Mouse (Mus musculus) midbrain, embryonic 12.5 days (tissue): ENCODE results near the gene Vps41. TPM values are rescaled to one million over a fixed set of nuclear protein-coding genes. Genes with fewer than 3 reads are reported as not detected.

ENCODE experiments used
- ATAC-seq: fragments of 200-750 bp; cut with Nextera tagmentation; 2 replicates; pipeline ENCODE4 v1.8.0; 2017; ENCODE audit warnings: low read depth, moderate TSS enrichment, moderate library complexity; ENCODE audit not compliant: low FRiP score
- H3K27ac ChIP-seq: fragments of 300-500 bp; sonication (generic); replicated peaks from 2 replicates; pipeline ENCODE4 v1.5.1; 2016; ENCODE audit warnings: mild to moderate bottlenecking
- H3K27me3 ChIP-seq: fragments of 300-500 bp; sonication (generic); 2 replicates; pipeline ENCODE4 v1.6.1; 2016; ENCODE audit warnings: mild to moderate bottlenecking
- H3K36me3 ChIP-seq: fragments of 300-500 bp; sonication (generic); 2 replicates; pipeline ENCODE4 v1.6.1; 2016
- H3K4me1 ChIP-seq: fragments of 300-500 bp; sonication (generic); 2 replicates; pipeline ENCODE4 v1.6.1; 2016
- H3K4me2 ChIP-seq: fragments of 300-500 bp; sonication (generic); replicated peaks from 2 replicates; pipeline ENCODE4 v1.6.1; 2016; ENCODE audit warnings: mild to moderate bottlenecking, moderate library complexity
- H3K4me3 ChIP-seq: fragments of 300-500 bp; sonication (generic); 2 replicates; pipeline ENCODE4 v1.5.1; 2016; ENCODE audit warnings: mild to moderate bottlenecking
- H3K9ac ChIP-seq: fragments of 300-500 bp; sonication (generic); replicated peaks from 2 replicates; pipeline ENCODE4 v1.6.1; 2016; ENCODE audit warnings: mild to moderate bottlenecking, moderate library complexity
- H3K9me3 ChIP-seq: fragments of 300-500 bp; sonication (generic); 2 replicates; pipeline ENCODE4 v1.6.1; 2016; ENCODE audit warnings: mild to moderate bottlenecking
- WGBS: fragments of 180-500 bp; shearing (Covaris S2); methylation state at CpG from one replicate; pipeline ENCODE4 v1.1.7; 2016; 5-methylcytosine and 5-hydroxymethylcytosine counted together
- polyA plus RNA-seq: library from polyadenylated mRNA; unstranded; fragments of >200 nt; fragmentation: Nextera tagmentation; extraction: Ambion mirVana; gene quantifications from 2 replicates; pipeline ENCODE4 v1.2.1, GENCODE M21; 2016

The Vps41 gene
- polyA plus RNA-seq, 1 experiment from 2014 or later = 107 TPM

- Histone ChIP-seq H3K27me3 (no peaks in the 10 kb centered on the region), H3K4me2 (no peak overlapping the region), H3K9me3 (no peaks in the 10 kb centered on the region), H3K4me1 (no peaks in the 10 kb centered on the region), H3K27ac (no peak overlapping the region), H3K9ac (no peak overlapping the region), H3K36me3 (0 out of 2 replicates have a peak, but pooled peaks cover 5% of the 10 kb centered on the region), H3K4me3 (no peak overlapping the region)
- 88% methylated on average over 3 of the region's 3 CpGs for whole genome bisulfite sequencing
- no peak for ATAC-seq
Measured at GRCm38 (mm10) chr13:18800434-18800833, 83.3 kb downstream of the Vps41 start.

- H3K27ac ChIP-seq = no peak overlapping the region
- no peaks in the 10 kb centered on the region for H3K4me1 ChIP-seq
- H3K4me3 ChIP-seq = no peak overlapping the region
- H3K9me3 ChIP-seq = no peaks in the 10 kb centered on the region
- 0 out of 2 replicates have a peak, but pooled peaks cover 7% of the 10 kb centered on the region for H3K36me3 ChIP-seq
- peak; percentile 62; the same call in 1 of the 2 replicates for ATAC-seq
- no peak overlapping the region for H3K4me2 ChIP-seq
- no peaks in the 10 kb centered on the region for H3K27me3 ChIP-seq
- 74% methylated on average over 4 of the region's 4 CpGs for WGBS
- H3K9ac ChIP-seq = no peak overlapping the region
Measured at GRCm38 (mm10) chr13:18809465-18809864, 92.4 kb downstream of the Vps41 start.

- H3K27me3 ChIP-seq = no peaks in the 10 kb centered on the region
- 20% methylated on average over 11 of the region's 11 CpGs for WGBS
- no peak overlapping the region; the same call in 1 of the 2 replicates for H3K9ac ChIP-seq
- peak; percentile 90 for ATAC-seq
- H3K4me2 ChIP-seq = no peak overlapping the region
- H3K4me3 ChIP-seq = no peak overlapping the region
- H3K9me3 ChIP-seq = no peaks in the 10 kb centered on the region
- peaks cover 12% of the 10 kb centered on the region; the same call in 1 of the 2 replicates for H3K36me3 ChIP-seq
- no peaks in the 10 kb centered on the region for H3K4me1 ChIP-seq
- no peak overlapping the region for H3K27ac ChIP-seq
Measured at GRCm38 (mm10) chr13:18809978-18810675, 93.0 kb downstream of the Vps41 start.

- no peak overlapping the region for H3K4me2 ChIP-seq
- peak overlapping the region; percentile 56 for H3K27ac ChIP-seq
Measured at GRCm38 (mm10) chr13:18824420-18825123, 107.5 kb downstream of the Vps41 start.

GRCm38 (mm10) chr13:18827029-18827428 is 109.9 kb downstream of the Vps41 start:
- no peak overlapping the region for H3K27ac ChIP-seq
- H3K9me3 ChIP-seq = no peaks in the 10 kb centered on the region
- H3K4me3 ChIP-seq = no peak overlapping the region
- 0 out of 2 replicates have a peak, but pooled peaks cover 3% of the 10 kb centered on the region for H3K36me3 ChIP-seq
- 93% methylated on average over 10 of the region's 10 CpGs for WGBS
- no peak overlapping the region for H3K4me2 ChIP-seq
- 0 out of 2 replicates have a peak, but pooled peaks cover 3% of the 10 kb centered on the region for H3K4me1 ChIP-seq
- no peaks in the 10 kb centered on the region for H3K27me3 ChIP-seq
- ATAC-seq = no peak
- no peak overlapping the region for H3K9ac ChIP-seq

More at GRCm38 (mm10) chr13:18824420-18825123, 107.5 kb downstream of the Vps41 start:
- no peak overlapping the region for H3K4me3 ChIP-seq
- H3K9me3 ChIP-seq = no peaks in the 10 kb centered on the region
- no peak overlapping the region for H3K9ac ChIP-seq
- H3K36me3 ChIP-seq = 0 out of 2 replicates have a peak, but pooled peaks cover 3% of the 10 kb centered on the region
- 0 out of 2 replicates have a peak, but pooled peaks cover 3% of the 10 kb centered on the region for H3K4me1 ChIP-seq
- H3K27me3 ChIP-seq = no peaks in the 10 kb centered on the region
- peak; percentile 69 for ATAC-seq
- WGBS = 56% methylated on average over 10 of the region's 10 CpGs

GRCm38 (mm10) chr13:18830486-18830885 is 113.4 kb downstream of the Vps41 start:
- WGBS = 81% methylated on average over 3 of the region's 3 CpGs
- H3K9ac ChIP-seq = no peak overlapping the region
- no peak overlapping the region for H3K4me2 ChIP-seq
- no peaks in the 10 kb centered on the region for H3K4me1 ChIP-seq
- H3K4me3 ChIP-seq = no peak overlapping the region
- H3K27me3 ChIP-seq = no peaks in the 10 kb centered on the region
- ATAC-seq = no peak
- no peak overlapping the region for H3K27ac ChIP-seq
- no peaks in the 10 kb centered on the region for H3K9me3 ChIP-seq
- 0 out of 2 replicates have a peak, but pooled peaks cover 7% of the 10 kb centered on the region for H3K36me3 ChIP-seq

GRCm38 (mm10) chr13:18839231-18839630 is 122.1 kb downstream of the Vps41 start:
- Histone ChIP-seq H3K27me3 (no peaks in the 10 kb centered on the region), H3K36me3 (peaks cover 7% of the 10 kb centered on the region; the same call in 1 of the 2 replicates), H3K9me3 (no peaks in the 10 kb centered on the region), H3K4me1 (no peaks in the 10 kb centered on the region), H3K9ac (no peak overlapping the region), H3K4me2 (no peak overlapping the region), H3K4me3 (no peak overlapping the region), H3K27ac (no peak overlapping the region)
- 94% methylated on average over 4 of the region's 4 CpGs for WGBS
- no peak for ATAC-seq

GRCm38 (mm10) chr13:18840366-18840765 is 123.3 kb downstream of the Vps41 start:
- Histone ChIP-seq H3K9ac (no peak overlapping the region), H3K27me3 (no peaks in the 10 kb centered on the region), H3K4me3 (no peak overlapping the region), H3K36me3 (peaks cover 7% of the 10 kb centered on the region; the same call in 1 of the 2 replicates), H3K4me1 (no peaks in the 10 kb centered on the region), H3K9me3 (no peaks in the 10 kb centered on the region), H3K27ac (no peak overlapping the region), H3K4me2 (no peak overlapping the region)
- no peak for ATAC-seq
- 61% methylated on average over 4 of the region's 4 CpGs for WGBS

GRCm38 (mm10) chr13:18841019-18841418 is 123.9 kb downstream of the Vps41 start:
- Histone ChIP-seq H3K27ac (no peak overlapping the region), H3K9me3 (no peaks in the 10 kb centered on the region), H3K9ac (no peak overlapping the region), H3K27me3 (no peaks in the 10 kb centered on the region), H3K4me1 (no peaks in the 10 kb centered on the region), H3K4me2 (no peak overlapping the region), H3K36me3 (peaks cover 10% of the 10 kb centered on the region; the same call in 1 of the 2 replicates), H3K4me3 (no peak overlapping the region)
- no peak for ATAC-seq
- 80% methylated on average over 2 of the region's 2 CpGs for WGBS

GRCm38 (mm10) chr13:18841752-18842282 is 124.7 kb downstream of the Vps41 start:
- Histone ChIP-seq H3K4me1 (no peaks in the 10 kb centered on the region), H3K27me3 (no peaks in the 10 kb centered on the region), H3K9ac (no peak overlapping the region), H3K4me3 (no peak overlapping the region), H3K27ac (no peak overlapping the region), H3K4me2 (no peak overlapping the region), H3K36me3 (peaks cover 16% of the 10 kb centered on the region), H3K9me3 (no peaks in the 10 kb centered on the region)
- WGBS = 89% methylated on average over 6 of the region's 6 CpGs
- no peak for ATAC-seq

- no peaks in the 10 kb centered on the region for H3K27me3 ChIP-seq
- ATAC-seq = no peak
- 91% methylated on average over 4 of the region's 4 CpGs for WGBS
Measured at GRCm38 (mm10) chr13:18842556-18842955, 125.5 kb downstream of the Vps41 start.

GRCm38 (mm10) chr13:18843546-18843945 is 126.5 kb downstream of the Vps41 start:
- H3K27ac ChIP-seq = no peak overlapping the region
- no peak overlapping the region for H3K4me3 ChIP-seq
- ATAC-seq = no peak
- H3K27me3 ChIP-seq = no peaks in the 10 kb centered on the region
- no peaks in the 10 kb centered on the region for H3K9me3 ChIP-seq
- H3K4me1 ChIP-seq = no peaks in the 10 kb centered on the region
- no peak overlapping the region for H3K9ac ChIP-seq
- H3K36me3 ChIP-seq = peaks cover 19% of the 10 kb centered on the region
- no peak overlapping the region for H3K4me2 ChIP-seq
- 93% methylated on average over 1 of the region's 1 CpGs for WGBS

More at GRCm38 (mm10) chr13:18842556-18842955, 125.5 kb downstream of the Vps41 start:
- Histone ChIP-seq H3K9ac (no peak overlapping the region), H3K4me2 (no peak overlapping the region), H3K4me3 (no peak overlapping the region), H3K9me3 (no peaks in the 10 kb centered on the region), H3K4me1 (no peaks in the 10 kb centered on the region), H3K36me3 (peaks cover 16% of the 10 kb centered on the region), H3K27ac (no peak overlapping the region)
